Mouse (Mus musculus) ES-CJ7 (cell line): ENCODE measurements around the gene Atf5.

ENCODE experiments used
- DNase-seq: peaks from one replicate; pipeline ENCODE4 v3.0.0; 2011; ENCODE audit warnings: low read depth, low spot score

The Atf5 gene

DNA sequence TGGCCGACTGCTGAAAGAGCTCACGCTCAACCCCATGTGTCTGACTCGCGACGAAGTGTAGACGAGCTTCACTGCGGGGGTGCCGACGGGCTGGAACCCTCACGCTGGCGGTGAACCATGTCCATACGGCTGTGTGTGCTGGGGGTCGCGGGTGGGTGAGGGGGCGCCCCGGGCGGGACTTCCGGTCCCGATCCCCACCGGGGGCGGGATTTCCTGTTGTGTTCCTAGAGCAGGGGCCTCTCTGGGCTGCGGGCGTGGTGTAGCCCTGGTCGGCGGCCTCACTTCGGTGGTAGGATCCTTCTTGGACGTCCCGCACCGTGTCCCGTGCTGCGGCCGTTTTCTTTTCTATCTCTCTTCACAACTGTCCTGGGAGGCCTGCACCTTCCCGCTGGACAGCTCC, 33.7 kb upstream of the Atf5 start:
- DNase-seq, result peak; percentile 74

DNA sequence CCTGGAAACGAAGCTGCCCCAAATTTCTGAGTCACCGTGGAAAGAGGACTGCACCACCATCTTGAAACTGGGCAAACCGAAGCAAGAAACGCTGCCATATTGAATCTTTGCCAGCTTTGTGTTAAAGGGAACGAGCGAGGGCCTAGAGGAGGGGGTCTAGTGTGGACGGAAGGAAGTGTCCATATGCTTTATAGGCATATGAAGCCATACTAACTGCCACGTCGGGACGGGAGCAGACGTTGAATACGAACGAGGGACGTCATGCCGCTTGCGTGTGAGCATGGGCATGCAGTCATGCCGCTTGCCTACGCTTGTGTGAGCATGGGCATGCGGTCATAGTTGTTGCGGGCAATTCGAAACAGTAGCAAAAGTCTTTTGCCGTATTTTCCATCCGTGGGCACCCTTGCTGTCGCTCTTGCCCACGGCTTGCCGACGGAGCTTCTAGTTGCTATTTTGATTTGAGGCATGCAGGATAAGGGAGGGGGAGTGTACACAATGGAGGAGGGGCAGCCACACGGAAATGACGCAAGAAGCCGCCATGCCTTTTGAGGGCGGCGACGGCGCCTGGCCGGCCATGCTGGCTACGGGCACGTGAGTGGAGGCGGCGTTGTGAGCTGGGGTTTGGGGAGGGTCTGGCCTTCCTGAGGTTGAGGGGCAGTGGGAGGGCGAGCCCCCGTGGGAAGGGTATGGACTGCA, 33.1 kb upstream of the Atf5 start:
- DNase-seq, result peak; percentile 93

DNA sequence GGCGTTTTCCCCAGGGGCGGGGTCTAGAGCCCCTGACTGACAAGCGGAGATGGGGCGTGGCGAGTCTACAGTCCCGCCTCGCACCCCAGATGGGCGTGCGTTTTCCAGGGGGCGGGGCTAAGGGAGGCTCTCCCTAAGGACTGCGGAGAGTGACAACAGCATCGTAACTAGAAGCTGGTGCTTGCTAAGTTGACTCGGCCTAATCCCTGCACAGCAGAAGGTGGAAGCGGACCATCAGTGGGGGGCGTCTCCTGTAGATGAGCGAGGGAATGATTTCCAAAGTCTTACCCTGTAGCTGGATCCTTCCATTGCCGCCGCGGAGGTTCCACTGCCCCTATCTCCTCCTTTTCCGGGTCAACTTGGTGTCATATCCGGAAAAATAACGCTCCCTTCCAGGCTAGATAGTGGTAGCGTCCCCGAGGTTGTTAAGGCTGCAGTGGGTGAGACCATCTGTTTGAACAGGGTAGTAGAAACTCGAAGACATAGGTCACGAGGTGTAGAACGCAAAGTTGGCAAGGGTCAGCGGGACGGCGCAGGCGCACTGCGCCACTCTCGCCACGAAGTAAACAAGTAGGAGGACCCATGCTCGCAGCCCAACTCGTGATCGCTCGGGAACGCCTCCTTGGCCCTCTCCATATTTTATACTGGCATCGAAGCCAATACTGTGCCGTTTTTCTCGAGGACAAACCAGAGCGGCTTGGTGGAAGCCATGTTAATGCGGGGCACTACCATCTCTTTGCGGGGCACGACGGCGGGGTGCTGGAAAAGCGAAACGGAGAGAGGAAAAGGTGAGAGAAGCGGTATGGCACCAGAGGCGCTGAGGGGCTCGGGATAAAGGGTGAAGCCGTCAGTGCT, 32.3 kb upstream of the Atf5 start, which contains the start of the genes Akt1s1 and Tbc1d17:
TSS of gene Akt1s1 (plus strand) at position 431 of the 855 bp plus-strand sequence.
TSS of gene Tbc1d17 (minus strand) at position 519 of the 855 bp plus-strand sequence.
- peak; percentile 100 for DNase-seq

DNA sequence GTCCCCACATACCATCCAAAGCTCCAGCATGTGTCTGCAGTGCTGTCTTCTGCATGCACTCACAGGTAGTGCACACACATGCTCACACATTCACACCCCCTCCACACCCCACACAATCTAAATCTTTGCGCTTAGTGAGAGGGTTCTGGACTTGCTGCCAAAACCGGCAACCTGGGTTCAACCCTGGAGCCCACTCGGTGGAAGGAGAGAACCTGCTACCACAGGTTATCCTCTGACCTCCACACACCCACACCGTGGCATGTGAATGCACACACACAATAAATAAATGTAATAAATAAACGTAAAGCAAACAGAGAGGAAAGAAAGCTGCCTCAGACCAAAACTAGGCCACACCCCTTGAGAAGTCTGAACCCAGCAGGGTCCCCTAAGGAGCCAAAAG, 31.3 kb upstream of the Atf5 start:
- no peak for DNase-seq

DNA sequence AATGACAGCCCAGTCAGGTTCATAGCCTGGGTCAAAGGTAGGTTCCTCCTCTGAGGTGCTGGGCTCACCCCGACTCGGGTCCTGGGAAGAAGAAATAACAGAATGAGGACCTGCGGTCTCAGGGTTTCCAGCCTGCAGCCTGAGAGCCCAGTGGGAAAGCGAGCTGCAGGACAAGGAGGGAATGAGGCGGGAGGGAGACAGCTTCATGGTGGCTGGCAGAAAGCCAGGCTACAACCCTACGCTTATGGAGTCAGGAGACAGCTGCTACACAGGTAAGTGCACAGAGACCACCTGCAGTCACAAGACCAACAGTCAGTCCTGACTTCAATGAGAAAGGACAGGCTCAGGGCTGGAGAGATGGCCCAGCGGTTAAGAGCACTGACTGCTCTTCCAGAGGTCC, 30.3 kb upstream of the Atf5 start:
- no peak for DNase-seq

DNA sequence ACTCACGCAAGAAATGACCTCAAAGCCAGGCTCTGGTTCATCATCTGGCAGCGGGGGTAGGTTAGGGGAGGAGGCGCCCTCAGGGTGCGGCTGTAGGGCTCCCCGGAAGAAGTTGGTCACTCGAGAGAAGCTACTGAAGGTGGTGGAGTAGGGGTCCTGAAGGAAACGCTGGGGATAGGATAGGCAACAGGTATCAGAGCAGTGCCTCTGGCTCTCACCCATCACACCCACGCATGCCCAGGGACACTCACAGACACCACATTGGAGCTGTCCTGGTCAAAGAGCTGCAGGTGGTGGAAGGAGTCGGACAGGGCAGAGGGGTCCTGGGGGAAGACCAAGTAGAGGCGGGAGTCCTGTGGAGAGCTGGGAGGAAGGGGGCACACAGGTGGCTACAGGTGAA, 28.5 kb upstream of the Atf5 start:
- no peak for DNase-seq

DNA sequence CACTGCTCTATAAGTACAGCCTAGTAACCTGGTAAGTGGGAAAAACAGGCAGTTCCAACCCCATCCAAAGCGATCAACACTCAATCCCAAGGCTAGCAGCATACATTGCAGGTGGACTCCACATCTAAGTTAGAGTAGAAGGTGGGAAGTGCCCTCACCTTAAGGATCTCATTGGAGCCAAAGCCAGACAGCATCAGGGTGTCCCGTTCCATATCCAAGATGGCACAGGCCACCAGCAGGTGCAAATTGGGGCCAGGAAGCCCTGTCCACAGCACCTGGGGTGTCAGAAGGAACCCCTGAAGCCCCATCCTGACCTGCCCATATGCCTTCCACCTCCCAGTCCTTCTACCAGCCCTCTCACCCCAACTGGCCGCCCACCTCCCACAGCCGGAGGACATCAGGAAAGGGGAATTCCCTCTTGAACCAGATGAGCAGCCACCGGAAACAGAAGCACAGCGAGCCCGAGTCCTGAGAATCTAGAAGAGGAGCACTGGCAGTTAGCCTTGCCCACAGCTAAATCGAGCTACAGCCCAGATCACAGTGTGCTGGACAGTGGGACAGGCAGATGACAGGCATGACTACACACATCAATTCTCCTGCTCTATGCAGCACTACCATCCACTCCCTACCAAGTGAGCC, 25.5 kb upstream of the Atf5 start:
- DNase-seq, result no peak

DNA sequence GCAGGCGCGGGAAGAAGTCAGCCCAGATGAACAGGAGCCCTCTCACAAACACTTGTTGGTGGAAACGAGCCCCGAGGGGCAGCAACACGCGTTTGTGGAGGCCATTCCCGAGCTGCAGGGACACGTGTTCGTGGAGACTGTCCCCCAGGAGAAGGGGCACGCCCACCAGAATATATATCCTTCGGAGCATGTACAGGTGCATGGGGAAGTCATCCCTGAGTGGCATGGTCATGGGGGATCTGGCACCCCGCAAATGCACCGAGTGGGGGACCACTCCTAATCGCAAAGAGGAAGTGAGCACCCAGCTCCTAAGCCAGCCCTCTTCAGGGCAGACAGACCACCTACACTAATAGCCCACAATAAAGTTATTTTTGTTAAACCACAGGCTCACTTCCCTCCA, 24.0 kb upstream of the Atf5 start:
- DNase-seq, result no peak

DNA sequence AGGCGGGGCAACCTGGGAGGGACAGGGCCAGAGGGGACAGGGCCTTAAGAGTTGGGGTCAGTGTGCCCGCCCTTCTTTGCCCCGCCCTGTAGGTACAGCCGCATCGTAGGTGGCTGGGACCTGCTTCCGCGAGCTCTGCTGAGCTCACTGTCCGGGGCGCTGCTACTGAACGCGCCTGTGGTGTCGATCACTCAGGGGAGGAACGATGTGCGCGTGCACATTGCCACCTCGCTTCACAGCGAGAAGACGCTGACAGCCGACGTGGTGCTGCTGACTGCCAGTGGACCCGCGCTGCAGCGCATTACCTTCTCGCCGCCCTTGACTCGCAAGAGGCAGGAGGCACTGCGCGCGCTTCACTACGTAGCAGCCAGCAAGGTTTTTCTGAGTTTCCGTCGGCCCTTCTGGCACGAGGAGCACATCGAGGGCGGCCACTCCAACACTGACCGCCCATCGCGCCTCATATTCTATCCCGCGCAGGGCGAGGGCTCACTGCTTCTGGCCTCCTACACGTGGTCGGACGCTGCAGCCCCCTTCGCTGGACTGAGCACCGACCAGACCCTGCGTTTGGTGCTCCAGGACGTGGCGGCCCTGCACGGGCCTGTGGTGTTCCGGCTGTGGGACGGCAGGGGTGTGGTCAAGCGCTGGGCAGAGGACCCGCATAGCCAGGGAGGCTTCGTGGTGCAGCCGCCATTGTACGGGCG, 23.2 kb upstream of the Atf5 start:
- peak; percentile 24 for DNase-seq

DNA sequence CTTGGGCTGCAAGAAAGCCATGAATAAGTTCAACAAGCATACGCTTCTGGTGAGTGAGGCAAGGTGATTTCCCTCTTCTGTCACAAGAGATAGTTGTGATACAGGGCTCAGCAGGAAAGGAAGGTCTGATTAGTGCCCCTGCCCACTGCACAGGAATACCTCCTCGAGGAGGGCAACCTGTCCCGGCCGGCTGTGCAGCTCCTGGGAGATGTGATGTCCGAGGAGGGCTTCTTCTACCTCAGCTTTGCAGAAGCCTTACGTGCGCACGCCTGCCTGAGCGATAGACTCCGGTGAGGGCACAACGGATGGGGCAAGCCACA, 22.7 kb upstream of the Atf5 start:
- no peak for DNase-seq

DNA sequence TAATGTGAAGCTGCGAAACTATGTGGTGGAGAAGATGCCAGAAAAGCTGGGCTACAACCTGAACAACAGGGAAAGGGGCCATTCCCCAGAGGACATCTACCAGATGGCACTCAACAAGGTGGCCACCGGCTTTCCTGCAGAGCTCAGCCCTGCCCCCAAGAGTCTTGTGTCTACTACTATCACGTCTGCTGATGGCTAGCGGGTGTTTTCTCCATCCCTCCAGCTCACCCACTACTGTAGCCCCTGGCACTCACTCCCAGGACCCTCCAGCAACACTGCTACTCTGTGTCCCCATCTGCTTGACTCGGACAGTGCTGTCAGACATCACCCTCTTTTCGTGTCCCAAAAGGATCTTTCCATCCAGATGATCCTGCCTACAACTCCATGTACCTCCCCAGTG, 21.6 kb upstream of the Atf5 start:
- DNase-seq, result no peak

DNA sequence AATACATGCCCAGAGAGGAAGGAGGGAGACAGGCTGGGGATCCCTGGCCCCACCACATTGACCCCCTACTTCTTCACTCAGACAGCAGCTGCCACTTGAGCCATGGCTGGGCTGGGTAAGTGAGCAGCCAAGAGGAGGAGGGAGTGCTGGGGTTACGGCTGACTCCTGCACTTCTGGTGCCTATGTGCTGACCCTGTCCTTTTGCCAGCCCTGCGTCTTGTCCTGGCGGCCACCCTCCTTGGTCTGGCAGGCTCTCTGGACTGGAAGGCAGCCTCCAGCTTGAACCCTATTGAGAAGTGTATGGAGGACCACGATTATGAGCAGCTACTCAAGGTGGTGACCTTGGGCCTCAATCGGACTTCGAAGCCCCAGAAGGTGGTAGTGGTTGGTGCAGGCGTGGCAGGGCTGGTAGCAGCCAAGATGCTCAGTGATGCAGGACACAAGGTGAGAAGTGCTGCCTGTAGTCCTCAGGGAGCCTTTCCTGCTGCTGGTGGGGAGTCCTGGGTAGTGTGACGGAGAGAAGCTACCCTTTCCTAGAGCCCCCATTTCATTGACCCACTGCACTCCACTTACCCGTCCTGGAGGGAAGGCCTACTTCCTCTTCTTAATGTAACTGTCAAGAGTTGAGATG, 20.1 kb upstream of the Atf5 start:
- DNase-seq, result no peak

DNA sequence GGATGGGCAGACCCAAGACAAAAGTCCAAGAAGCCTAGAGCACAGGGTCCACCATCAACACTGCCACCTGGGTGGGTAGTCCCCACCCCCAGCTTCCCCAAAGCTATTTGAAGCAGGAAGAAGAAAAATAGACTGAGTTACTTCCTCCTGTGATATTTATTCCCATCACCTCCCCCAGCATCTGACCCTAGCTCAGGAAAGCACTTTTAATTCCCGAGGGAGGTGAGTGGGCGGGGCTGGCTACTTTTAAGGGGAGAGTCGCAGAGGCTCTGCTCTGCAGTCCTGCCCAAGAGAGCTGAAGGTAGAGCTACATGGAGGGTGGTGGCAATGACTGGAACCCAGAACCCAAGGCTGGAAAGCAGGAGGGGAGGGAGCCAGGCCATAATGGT, 19.6 kb upstream of the Atf5 start:
- no peak for DNase-seq

DNA sequence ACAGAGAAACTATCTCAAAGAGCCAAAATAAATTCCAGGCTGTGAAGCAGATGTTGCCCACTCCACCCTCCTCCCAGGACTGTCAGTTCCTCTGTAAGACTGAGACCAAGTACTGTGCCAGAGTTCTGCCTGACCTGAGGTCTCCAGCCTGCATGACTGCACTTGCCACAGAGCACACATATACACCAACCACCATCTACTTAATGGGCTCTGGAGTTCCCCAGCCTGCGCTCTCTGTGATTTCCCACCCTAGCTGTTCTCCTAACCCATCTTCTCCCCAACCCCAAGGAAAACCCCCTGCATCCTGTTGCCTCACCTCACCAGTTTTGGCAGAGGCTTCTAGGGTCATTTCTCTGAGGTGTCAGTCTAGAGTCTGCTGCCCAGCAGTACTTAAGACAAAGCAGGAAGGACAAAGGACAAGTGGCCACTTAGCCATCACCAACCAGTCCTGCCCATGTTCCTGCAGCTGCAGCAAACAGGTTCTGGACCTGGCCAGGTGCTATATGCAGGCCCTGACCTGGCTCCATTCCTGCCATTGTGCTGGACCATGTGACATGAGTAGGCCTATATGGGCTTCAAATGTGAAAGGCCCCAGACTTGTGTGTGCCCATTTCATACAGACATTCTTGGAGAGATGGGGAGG, 19.0 kb upstream of the Atf5 start:
- DNase-seq, result no peak

DNA sequence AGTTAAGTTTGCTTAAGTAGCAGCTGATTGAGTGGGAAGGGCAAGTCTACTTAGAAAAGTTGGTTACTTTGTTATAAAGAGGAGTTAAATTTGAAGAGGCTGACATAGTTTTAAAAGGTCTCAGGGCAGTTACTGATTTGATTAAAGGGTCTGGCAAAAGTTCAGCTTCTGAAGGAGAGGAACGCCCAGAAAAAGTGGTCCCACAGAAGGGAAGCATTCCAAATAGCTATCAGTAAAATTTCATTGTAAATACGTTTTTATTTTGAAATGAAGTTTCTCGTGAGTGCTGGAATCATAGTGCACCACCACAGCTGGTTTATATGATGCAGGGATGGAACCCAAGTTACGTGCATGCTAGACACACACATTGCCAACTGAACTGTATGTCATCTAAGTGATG, 16.3 kb upstream of the Atf5 start:
- DNase-seq, result no peak

DNA sequence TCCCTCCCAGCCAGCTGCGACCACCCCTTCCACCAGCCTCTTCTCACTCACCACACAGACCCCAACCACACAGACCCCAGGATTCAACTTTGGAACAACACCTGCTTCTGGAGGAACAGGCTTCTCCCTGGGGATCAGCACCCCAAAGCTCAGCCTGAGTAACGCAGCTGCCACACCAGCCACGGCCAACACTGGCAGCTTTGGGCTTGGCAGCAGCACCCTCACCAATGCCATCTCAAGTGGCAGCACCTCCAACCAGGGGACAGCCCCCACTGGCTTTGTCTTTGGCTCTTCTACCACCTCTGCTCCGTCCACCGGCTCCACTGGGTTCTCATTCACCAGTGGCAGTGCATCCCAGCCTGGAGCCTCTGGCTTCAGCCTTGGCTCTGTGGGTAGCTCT, 12.2 kb upstream of the Atf5 start:
- no peak for DNase-seq

DNA sequence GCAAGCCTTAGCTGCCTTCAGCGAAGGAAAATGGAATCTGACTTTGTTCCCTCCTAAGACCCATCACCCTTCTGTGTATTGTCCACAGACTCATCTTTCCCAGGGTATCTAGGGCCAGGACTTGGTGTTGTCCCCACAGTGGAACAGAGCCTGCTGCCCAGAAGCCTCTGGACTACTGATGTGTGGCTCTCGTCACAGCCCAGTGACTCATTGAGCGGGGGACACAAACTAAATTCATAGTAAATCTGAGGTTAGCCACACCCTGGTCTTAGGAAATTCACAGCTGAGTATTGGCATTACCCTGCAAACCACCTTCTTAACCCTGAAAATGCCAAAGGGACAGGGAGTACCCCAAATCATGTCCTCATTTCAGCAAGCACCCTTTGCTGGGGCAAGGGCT, 10.3 kb upstream of the Atf5 start:
- no peak for DNase-seq

DNA sequence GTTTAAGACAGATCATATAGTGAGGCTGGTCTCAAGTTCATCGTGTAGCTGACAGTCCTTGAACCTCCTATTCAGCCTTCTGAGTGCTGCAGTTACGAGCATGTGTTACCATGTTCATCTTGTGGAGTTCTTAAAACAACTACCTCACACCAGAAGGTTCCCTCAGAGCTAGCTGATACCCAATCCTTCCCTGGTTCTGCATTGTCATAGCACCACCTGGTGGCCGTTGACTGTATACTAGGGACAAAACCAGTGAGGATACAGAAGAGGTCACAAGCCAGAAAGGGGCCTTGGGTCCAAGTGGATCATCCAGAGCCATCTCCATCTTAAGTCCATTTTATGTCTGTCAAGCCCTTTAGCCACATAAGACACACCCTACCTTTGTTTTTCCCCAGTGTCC, 8.4 kb upstream of the Atf5 start:
- peak; percentile 76 for DNase-seq

DNA sequence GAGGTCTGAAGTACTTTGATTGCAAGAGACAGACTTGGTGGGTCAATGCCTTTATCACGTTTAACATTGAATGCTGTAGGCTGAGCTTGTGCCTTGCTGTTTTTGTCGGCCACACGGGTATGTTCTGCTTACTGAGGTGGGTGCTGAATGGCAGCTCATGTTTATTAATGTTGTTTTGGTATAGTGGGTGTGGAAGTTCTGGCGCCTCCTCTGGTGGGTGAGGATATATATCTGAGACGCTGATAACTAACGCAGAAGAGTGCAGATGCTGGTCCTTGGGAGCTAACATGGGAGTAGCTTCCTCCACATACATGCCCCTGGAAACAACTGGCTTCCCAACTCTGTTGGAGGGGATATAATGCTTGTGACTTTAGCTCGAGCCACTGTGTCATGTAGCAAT, 7.0 kb upstream of the Atf5 start:
- no peak for DNase-seq

DNA sequence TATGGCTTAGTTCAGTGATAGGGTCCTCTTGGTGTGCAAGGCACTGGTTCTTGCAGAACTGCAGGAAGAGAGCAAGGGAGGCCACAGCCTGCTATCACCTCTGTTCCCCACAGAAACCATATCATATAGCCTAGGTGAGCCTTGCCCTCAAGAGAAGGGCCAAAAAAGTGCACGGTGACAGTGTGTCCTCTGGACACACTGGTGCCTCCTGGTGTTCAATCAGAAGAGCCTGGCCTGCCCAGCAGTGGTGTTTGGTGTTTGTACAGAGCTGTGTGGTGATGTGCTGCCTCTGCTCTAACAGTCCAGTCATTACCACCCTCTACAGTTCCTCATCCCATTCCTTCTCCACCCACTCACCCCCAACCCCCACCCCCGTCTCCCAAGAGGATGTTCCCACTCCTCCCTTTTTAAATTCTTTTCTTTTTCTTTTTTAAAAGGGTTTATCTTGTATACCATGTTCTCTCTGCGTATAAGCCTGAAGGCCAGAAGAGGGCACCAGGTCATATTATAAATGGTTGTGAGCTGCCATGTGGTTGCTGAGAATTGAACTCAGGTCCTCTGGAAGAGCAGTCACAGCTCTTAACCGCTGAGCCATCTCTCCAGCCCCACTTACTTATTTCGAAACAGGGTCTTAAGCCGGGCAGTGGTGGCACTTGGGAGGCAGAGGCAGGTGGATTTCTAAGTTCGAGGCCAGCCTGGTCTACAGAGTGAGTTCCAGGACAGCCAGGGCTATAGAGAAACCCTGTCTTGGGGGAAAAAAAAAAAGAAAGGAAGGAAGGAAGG, 5.4 kb upstream of the Atf5 start:
- DNase-seq, result peak; percentile 44
